Mouse (Mus musculus) stomach, embryonic 16.5 days (tissue): Measurements from ENCODE around the gene Mtss1l. TPM values are rescaled to one million over a fixed set of nuclear protein-coding genes. Genes with fewer than 3 reads are reported as not detected.

ENCODE experiments used
- ATAC-seq: fragments of 200-750 bp; cut with Nextera tagmentation; 2 replicates; pipeline ENCODE4 v1.8.0; 2017; ENCODE audit warnings: moderate number of reproducible peaks, moderate TSS enrichment; ENCODE audit not compliant: insufficient read depth, low FRiP score
- H3K27ac ChIP-seq: fragments of 300-500 bp; sonication (generic); 2 replicates; pipeline ENCODE4 v1.5.1; 2014; ENCODE audit warnings: low read length
- H3K27me3 ChIP-seq: fragments of 300-500 bp; sonication (generic); 2 replicates; pipeline ENCODE4 v1.6.1; 2014; ENCODE audit warnings: low read length, control low read depth, mixed read lengths; ENCODE audit not compliant: control insufficient read depth, insufficient read depth
- H3K36me3 ChIP-seq: fragments of 300-500 bp; sonication (generic); 2 replicates; pipeline ENCODE4 v1.6.1; 2014; ENCODE audit warnings: low read length; ENCODE audit not compliant: control insufficient read depth, insufficient read depth
- H3K4me1 ChIP-seq: fragments of 300-500 bp; sonication (generic); 2 replicates; pipeline ENCODE4 v1.6.1; 2014; ENCODE audit warnings: low read length, control low read depth, mixed read lengths; ENCODE audit not compliant: control insufficient read depth, insufficient read depth
- H3K4me2 ChIP-seq: fragments of 300-500 bp; sonication (generic); 2 replicates; pipeline ENCODE4 v1.6.1; 2014; ENCODE audit warnings: low read depth, low read length, mixed read lengths
- H3K4me3 ChIP-seq: fragments of 300-500 bp; sonication (generic); replicated peaks from 2 replicates; pipeline ENCODE4 v1.5.1; 2014; ENCODE audit warnings: mild to moderate bottlenecking, low read length
- H3K9ac ChIP-seq: fragments of 300-500 bp; sonication (generic); 2 replicates; pipeline ENCODE4 v1.6.1; 2014; ENCODE audit warnings: low read length
- H3K9me3 ChIP-seq: fragments of 300-500 bp; sonication (generic); replicated peaks from 2 replicates; pipeline ENCODE4 v1.6.1; 2016; ENCODE audit warnings: low read length, control low read depth; ENCODE audit not compliant: control insufficient read depth
- WGBS: fragments of 180-500 bp; shearing (Covaris S2); extraction: QIAGEN DNeasy Blood & Tissue Kit; methylation state at CpG from one replicate; pipeline ENCODE4 v1.1.7; 2014; 5-methylcytosine and 5-hydroxymethylcytosine counted together
- polyA plus RNA-seq: library from polyadenylated mRNA; unstranded; fragments of >200 nt; fragmentation: Nextera tagmentation; extraction: Ambion mirVana; gene quantifications from 2 replicates; pipeline ENCODE4 v1.2.1, GENCODE M21; 2015

Mtss1l gene
- polyA plus RNA-seq, 1 experiment from 2014 or later: 8.2 TPM

GRCm38 (mm10) chr8:110742452-110742818 is 21.2 kb downstream of the Mtss1l start:
- H3K4me1 ChIP-seq: no peaks in the 10 kb centered on the region
- H3K4me2 ChIP-seq: no peak overlapping the region
- H3K9me3 ChIP-seq: no peaks in the 10 kb centered on the region
- H3K27ac ChIP-seq: no peak overlapping the region
- H3K4me3 ChIP-seq: no peak overlapping the region
- WGBS: 84% methylated on average over 5 of the region's 5 CpGs
- ATAC-seq: no peak
- peaks cover 16% of the 10 kb centered on the region; the same call in 1 of the 2 replicates for H3K36me3 ChIP-seq
- H3K9ac ChIP-seq: no peak overlapping the region
- no peaks in the 10 kb centered on the region for H3K27me3 ChIP-seq

- Histone ChIP-seq H3K9me3 (no peaks in the 10 kb centered on the region), H3K4me3 (no peak overlapping the region), H3K27ac (no peak overlapping the region), H3K27me3 (no peaks in the 10 kb centered on the region), H3K9ac (no peak overlapping the region), H3K4me1 (no peaks in the 10 kb centered on the region), H3K36me3 (no peaks in the 10 kb centered on the region), H3K4me2 (no peak overlapping the region)
- no peak for ATAC-seq
- 94% methylated on average over 10 of the region's 10 CpGs for WGBS
Observed at GRCm38 (mm10) chr8:110745162-110745561, 23.9 kb downstream of the Mtss1l start.

GRCm38 (mm10) chr8:110746661-110747060 is 25.4 kb downstream of the Mtss1l start:
- H3K4me1 ChIP-seq: no peaks in the 10 kb centered on the region
- H3K4me3 ChIP-seq: no peak overlapping the region
- H3K4me2 ChIP-seq: no peak overlapping the region
- H3K36me3 ChIP-seq: no peaks in the 10 kb centered on the region
- 59% methylated on average over 9 of the region's 9 CpGs for WGBS
- H3K9me3 ChIP-seq: no peaks in the 10 kb centered on the region
- no peak overlapping the region for H3K27ac ChIP-seq
- no peaks in the 10 kb centered on the region for H3K27me3 ChIP-seq
- H3K9ac ChIP-seq: no peak overlapping the region
- ATAC-seq: no peak

GRCm38 (mm10) chr8:110749500-110750170 is 28.4 kb downstream of the Mtss1l start:
- Histone ChIP-seq H3K4me2 (no peak overlapping the region), H3K9ac (no peak overlapping the region), H3K4me1 (no peaks in the 10 kb centered on the region), H3K27me3 (no peaks in the 10 kb centered on the region), H3K36me3 (no peaks in the 10 kb centered on the region), H3K9me3 (no peaks in the 10 kb centered on the region), H3K4me3 (no peak overlapping the region), H3K27ac (no peak overlapping the region)
- no peak; the same call in 1 of the 2 replicates for ATAC-seq
- 54% methylated on average over 10 of the region's 10 CpGs for WGBS

GRCm38 (mm10) chr8:110750269-110750668 is 29.0 kb downstream of the Mtss1l start:
- WGBS: 34% methylated on average over 13 of the region's 13 CpGs
- H3K4me2 ChIP-seq: no peak overlapping the region
- no peaks in the 10 kb centered on the region for H3K36me3 ChIP-seq
- no peaks in the 10 kb centered on the region for H3K27me3 ChIP-seq
- H3K27ac ChIP-seq: no peak overlapping the region
- H3K4me3 ChIP-seq: no peak overlapping the region
- ATAC-seq: no peak
- H3K9ac ChIP-seq: no peak overlapping the region
- no peaks in the 10 kb centered on the region for H3K4me1 ChIP-seq
- H3K9me3 ChIP-seq: no peaks in the 10 kb centered on the region

GRCm38 (mm10) chr8:110751490-110751889 is 30.2 kb downstream of the Mtss1l start:
- H3K27me3 ChIP-seq: no peaks in the 10 kb centered on the region
- no peak overlapping the region for H3K27ac ChIP-seq
- no peak overlapping the region for H3K4me2 ChIP-seq
- WGBS: 78% methylated on average over 5 of the region's 5 CpGs
- no peaks in the 10 kb centered on the region for H3K9me3 ChIP-seq
- no peaks in the 10 kb centered on the region for H3K36me3 ChIP-seq
- H3K4me1 ChIP-seq: no peaks in the 10 kb centered on the region
- no peak overlapping the region for H3K4me3 ChIP-seq
- no peak for ATAC-seq
- H3K9ac ChIP-seq: no peak overlapping the region

GRCm38 (mm10) chr8:110754713-110755112 is 33.4 kb downstream of the Mtss1l start:
- 40% methylated on average over 4 of the region's 4 CpGs for WGBS
- H3K27me3 ChIP-seq: no peaks in the 10 kb centered on the region
- H3K9me3 ChIP-seq: no peaks in the 10 kb centered on the region
- no peak overlapping the region for H3K27ac ChIP-seq
- H3K36me3 ChIP-seq: no peaks in the 10 kb centered on the region
- no peak overlapping the region for H3K4me3 ChIP-seq
- H3K4me2 ChIP-seq: no peak overlapping the region
- ATAC-seq: peak; percentile 49; the same call in 1 of the 2 replicates
- H3K4me1 ChIP-seq: no peaks in the 10 kb centered on the region
- no peak overlapping the region for H3K9ac ChIP-seq

- WGBS: 61% methylated on average over 15 of the region's 15 CpGs
- H3K4me3 ChIP-seq: no peak overlapping the region
Observed at GRCm38 (mm10) chr8:110755511-110756170, 34.4 kb downstream of the Mtss1l start.

GRCm38 (mm10) chr8:110756196-110756595 is 34.9 kb downstream of the Mtss1l start:
- Histone ChIP-seq H3K4me3 (no peak overlapping the region), H3K9me3 (no peaks in the 10 kb centered on the region), H3K4me2 (no peak overlapping the region), H3K9ac (no peak overlapping the region), H3K36me3 (no peaks in the 10 kb centered on the region), H3K4me1 (0 out of 2 replicates have a peak, but pooled peaks cover 4% of the 10 kb centered on the region), H3K27me3 (no peaks in the 10 kb centered on the region), H3K27ac (no peak overlapping the region)
- 72% methylated on average over 5 of the region's 5 CpGs for WGBS
- ATAC-seq: no peak

More at GRCm38 (mm10) chr8:110755511-110756170, 34.4 kb downstream of the Mtss1l start:
- no peak overlapping the region for H3K27ac ChIP-seq
- no peaks in the 10 kb centered on the region for H3K36me3 ChIP-seq
- no peaks in the 10 kb centered on the region for H3K27me3 ChIP-seq
- ATAC-seq: no peak
- no peaks in the 10 kb centered on the region for H3K9me3 ChIP-seq
- no peak overlapping the region for H3K9ac ChIP-seq
- H3K4me1 ChIP-seq: 0 out of 2 replicates have a peak, but pooled peaks cover 4% of the 10 kb centered on the region
- no peak overlapping the region for H3K4me2 ChIP-seq
